Mouse (Mus musculus) megakaryocyte, embryonic 14.5 days (primary cell): ENCODE measurements around the gene Rbm18.

Experiments
- FLI1 ChIP-seq: IDR thresholded peaks from 2 replicates; pipeline ENCODE4 v1.6.1; 2012; ENCODE audit warnings: low read length, inconsistent platforms, mixed read lengths
- GATA1 ChIP-seq: IDR thresholded peaks from 3 replicates; pipeline ENCODE4 v1.6.1; 2012; ENCODE audit warnings: mixed read lengths, low read length, inconsistent platforms, borderline replicate concordance

DNA sequence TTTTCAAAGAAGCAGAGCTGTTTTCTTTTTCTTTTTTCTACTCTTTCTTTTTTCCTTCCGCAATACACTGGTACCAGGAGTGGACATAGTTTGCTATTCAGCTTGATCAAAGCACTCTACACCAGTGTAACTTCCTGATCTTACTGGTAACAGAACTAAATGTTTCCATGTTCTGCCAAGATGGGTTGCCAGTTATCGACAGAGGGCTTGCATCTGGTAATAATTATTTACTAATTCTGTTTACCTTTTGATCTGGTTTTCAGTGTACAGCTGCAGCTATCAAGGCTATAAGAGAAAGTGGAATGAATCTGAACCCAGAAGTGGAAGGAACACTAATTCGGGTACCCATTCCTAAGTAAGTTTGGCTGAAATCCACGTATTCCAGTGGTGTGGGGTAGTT lies 22.8 kb upstream of the Rbm18 start:
- TF ChIP-seq GATA1 (no peak), FLI1 (no peak)
